Mouse (Mus musculus) frontal cortex, postnatal 25 days (tissue): ENCODE measurements around the gene S100a13.
A peak's percentile ranks its signal among the peaks of the same experiment; 100 is the strongest.

Source experiments
- DNase-seq, 2 experiments: peaks; one replicate each; pipeline ENCODE4 v3.0.0; 2022; ENCODE audit warnings: low spot score in 2 of 2

The S100a13 gene

DNA sequence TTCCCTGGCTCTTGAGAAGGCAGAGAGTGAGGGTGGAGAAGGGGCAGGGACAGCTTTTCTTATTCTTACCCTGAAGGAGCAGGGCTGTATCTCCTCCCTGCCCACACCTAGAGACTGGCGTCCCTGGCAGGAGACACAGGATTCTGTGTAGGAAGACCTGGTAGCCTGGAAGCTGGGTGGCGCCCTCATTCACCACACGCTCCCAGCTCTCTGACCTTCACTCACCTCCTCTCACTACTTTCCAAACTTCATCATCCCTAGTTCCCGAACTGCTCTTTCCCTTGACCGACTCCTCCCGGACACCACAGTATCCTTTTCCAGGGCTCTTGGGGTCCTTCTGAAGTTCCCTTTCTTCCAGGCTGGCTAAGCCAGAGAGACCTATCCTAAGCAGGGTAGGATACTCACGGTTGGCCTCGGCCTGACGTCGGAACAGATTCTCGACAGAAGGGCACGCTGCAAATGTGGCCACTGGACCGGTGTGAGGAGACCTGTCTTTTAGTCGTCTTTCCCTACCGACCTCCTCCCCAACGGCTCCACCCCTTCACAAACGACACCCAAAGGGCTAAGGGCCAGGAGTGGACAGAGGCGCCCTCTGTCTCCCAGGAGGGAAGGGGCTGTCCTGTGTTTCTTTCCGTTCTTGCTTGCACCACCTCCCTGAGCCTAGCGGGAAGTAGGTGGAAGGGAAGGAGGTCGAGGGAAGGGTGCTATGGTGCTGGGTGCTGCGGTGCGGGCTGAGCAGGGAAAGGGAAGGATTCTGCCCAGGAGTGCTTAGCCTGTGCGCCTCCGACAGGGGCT is at the start of gene S100a13, which contains the start of gene S100a1:
TSS of gene S100a13 (plus strand) at position 640 of the 795 bp plus-strand sequence.
TSS of gene S100a1 (minus strand) at position 597 of the 795 bp plus-strand sequence.
- no peak for DNase-seq

DNA sequence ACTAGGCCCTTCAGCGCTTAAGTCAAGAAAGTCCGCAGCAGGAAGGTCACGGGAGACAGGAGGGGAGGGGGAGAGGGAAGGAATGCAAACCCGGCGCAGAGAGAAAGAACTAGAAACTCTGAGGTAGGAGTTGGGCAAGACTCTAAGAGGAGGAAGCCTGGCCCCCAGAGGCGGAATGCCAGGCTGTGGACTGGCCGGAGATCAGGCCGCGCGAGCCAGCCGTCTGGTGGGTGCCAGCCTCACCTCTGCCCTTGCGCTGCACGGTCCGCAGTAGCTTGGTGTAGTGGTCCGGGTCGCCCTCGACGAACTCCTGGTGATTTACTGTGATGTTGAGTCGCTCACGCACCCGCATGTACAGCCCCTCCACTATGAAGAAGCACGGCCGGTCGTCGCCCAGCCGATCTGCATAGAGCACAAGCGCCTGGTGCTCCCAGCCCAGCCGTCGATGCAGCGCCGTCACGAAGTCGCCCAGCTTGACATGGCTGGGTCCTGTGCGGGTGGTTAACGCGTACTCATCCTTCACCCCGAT is 49.6 kb upstream of the S100a13 start:
- DNase-seq = no peak

DNA sequence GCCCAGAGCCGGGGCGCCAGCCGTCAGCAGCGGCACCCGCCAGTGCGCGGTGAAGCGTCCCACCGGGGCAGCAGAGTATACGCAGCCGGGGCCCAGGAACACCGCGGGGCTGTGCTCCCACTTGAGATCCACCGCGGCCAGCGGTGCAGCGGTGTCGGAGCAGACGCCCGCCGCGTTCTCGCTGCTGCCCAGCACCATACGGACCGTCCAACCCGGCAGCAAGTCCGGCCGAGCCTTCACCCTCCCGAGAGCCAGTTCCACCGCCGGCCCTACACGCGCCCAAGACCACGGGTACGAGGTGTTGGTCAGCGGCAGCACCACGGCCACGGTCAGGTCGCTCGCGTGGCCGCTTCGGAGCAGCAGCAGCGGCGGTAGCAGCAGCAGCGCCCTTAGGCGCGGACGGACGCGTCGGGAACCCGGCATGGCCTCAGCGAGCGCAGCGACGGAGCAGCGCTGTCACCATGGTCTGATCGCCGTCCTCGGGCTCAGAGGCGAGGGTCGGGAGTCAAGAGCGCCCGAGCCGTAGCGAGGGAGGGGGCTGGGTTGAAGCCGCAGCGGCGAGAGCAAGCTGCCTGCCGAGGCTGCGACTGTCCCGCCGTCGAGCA is 49.1 kb upstream of the S100a13 start:
- no peak for DNase-seq

DNA sequence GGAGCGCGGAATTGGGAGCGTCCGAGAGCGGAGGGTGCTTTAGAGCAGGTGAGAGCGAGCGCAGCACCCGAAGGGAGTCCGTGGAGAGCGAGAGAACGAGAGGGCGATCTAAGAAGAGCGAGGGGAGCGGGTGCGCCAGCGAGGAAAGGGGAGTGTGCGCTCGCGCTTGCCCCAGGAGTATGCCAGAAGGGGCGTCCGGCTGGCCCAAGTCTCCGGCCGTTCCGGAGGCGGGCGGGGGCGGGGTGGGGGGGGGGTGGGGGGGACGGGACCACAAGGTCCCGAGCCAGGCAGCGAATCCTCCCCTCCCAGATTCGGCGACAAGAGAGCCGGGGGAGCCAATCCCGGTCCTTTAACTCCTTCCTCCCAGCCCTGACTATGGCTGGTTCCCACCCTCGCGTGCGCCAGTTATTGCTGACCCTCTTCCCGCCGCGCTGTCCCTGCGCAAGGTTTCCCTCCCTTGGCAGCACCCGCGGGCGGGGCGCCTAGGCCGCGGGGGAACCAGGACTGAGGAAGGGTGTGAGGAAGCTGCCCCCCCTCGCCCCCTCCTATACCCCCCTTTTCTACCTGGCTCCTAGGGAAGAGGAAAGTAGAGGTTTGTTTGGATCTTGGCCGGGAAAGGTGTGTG is 48.4 kb upstream of the S100a13 start, which contains the start of gene Npr1:
TSS of gene Npr1 (minus strand) at position 181 of the 625 bp plus-strand sequence.
- DNase-seq = no peak

DNA sequence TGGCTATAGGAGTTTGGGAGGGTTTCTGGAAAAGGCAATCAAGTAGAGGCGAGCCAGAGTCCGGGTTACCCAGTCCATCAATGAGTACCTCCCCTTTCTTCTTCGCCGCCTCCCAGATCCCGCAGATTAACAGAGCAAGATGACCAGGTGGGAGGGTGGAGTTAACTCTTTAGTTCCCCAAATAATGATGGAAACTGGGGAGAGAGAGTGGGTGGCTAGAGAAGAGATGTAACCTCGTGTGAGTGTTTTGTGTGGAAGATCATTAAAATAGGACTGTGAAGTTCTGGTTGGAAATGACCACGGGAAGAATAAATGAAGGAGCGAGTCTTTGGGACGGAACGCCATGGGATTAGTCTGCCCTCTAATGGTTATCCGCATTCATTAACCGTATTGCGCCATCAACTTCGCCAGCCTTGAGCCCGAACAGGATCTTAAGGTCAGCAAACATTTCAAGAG is 47.9 kb upstream of the S100a13 start:
- peak in 1 of 2 experiments; percentile 47 for DNase-seq

DNA sequence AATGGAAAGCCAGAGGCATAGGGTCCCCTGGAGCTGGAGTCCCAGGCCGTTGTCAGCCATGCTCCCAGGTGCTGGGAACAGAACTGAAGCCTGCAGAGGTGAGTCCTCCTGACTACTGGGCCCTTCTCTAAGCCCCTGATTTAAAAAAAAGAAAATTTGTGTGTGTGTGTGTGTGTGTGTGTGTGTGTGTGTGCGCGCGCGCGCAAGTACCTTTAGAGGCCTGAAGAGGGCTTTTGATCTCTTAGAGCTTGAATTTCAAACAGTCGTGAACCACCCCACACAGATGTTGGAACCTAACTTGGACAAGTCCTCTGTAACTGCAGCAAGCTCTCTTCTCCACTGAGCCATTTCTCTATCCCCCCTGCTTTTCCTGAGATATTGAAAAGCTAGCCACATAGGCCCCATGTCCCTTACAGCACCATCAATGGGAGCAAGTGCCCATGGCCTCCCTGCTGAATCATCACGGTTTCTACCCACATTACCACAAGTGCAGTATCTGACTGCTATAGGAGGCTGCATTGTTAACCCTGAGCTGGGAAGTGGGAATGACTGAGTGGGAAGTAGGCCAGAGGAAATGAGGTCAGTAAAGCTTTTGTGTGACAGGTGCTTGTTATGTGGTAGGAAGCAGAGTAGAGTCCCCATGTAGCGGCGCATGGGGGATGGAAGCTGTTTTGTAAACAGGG is 46.5 kb upstream of the S100a13 start:
- DNase-seq = no peak

DNA sequence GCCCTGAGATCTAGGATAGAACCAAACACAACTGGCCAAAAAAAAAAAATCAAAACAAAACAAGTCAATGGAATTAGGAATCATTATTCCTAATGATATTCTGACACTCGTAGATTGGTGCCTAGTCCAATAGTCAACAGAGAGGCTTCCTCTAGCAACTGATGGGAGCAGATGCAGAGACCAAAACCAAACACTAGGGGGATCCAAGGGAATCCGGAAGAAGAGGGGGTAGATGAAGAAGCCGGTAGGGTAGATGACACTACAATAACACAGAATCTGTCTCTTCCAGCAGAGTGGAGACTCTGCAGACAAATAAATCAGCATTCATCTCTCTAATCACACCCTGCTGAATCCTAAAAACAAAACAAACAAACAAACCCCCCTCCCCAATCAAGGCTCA is 42.0 kb upstream of the S100a13 start:
- DNase-seq = no peak

DNA sequence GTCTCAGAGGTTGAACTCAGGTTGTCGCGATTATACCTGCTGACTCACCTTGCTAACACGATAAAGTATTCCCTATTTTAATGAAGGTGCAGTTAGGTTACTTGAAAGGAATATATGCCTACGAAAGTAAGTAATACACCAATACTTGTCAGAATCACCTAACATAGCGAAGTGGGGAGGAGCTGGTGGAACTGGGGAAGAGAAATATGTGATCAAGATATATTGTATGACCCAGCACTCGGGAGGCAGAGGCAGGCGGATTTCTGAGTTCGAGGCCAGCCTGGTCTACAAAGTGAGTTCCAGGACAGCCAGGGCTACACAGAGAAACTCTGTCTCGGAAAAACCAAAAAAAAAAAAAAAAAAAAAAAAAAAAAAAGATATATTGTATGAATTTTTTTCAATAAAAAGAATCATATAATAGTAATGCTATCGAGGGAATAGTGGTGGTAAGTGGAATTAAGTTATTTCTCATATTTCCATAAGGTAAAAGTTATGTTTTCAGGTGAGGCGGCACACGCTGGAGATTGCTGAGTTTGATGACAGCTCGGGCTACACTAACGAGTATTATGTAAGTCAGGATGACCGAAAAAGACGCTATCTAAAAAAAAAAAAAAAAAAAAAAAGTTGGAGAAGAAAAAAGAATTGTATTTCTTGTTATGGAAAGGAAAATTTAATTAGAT is 38.9 kb upstream of the S100a13 start:
- DNase-seq = no peak

DNA sequence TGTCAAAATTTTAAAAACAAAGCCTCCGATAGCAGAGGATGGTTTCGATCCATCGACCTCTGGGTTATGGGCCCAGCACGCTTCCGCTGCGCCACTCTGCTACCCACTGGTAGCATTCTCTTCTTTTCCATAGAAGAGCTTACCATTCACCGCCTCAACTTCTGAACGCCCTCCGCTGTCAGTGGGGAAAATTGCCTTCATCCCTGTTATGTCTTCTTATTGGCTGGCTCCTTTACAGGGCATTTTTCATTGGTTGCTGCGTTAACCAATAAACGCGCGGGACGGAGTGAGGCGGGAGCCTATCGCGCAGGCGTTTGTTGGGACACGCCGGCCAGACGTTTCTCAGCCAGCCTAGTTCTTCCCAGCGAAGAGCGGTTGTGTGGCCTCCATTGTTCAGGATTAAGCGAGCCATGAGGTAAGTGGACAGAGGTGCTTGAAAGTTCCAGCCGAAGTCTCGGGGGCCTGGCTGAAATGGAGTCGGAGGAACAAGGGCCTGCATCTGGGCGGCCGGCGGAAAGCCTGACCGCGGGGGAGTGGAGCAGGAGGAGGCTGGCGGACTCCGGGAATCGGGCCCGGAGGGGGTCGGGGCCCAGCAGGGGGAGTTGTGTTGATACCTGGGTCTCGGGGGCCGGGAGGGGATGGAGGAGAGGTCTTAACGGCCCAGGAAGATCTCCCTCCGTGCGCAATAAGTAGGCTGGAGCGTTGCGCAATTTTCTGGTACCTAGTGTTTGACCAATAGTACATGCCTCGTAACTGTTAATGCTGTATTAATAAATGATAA is 38.2 kb upstream of the S100a13 start, which contains the start of gene Ilf2:
TSS of gene Ilf2 (plus strand) at position 296 of the 781 bp plus-strand sequence.
- peak; percentile 90 to 92 for DNase-seq

DNA sequence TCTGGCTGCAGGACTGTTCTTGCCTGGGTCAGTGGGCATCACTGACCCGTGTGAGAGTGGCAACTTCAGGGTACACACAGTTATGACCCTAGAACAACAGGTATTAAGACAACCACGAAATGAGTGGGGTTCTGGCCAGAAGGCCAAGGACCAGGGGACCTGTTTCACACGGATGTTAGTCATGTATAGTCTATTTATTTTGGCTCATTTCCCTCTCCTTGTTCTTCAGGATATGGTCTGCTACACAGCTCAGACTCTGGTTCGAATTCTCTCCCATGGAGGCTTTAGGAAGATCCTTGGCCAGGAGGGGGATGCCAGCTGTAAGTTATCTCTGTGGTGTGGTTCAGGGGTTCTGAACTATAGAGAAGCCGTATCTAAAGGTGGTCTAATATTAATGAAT is 27.2 kb upstream of the S100a13 start:
- DNase-seq = no peak

DNA sequence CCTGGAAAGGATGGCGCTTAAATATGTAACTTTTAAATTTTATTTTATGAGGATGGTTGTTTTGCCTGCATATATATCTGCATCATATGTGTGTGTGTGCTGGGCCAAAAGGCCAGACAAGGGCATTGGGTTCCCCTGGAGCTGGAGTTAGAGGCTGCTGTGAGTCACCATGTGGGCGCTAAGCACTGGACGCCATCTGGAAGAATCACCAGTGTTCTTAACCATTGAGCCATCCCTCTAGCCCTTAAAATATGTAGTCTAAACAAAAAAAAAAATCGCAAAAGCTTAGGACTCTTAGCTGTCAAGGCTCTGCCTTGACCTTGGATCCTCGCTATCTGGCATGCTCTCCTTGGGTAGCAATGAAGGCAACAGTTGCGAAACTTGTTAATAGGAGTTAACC is 25.7 kb upstream of the S100a13 start:
- DNase-seq = no peak

DNA sequence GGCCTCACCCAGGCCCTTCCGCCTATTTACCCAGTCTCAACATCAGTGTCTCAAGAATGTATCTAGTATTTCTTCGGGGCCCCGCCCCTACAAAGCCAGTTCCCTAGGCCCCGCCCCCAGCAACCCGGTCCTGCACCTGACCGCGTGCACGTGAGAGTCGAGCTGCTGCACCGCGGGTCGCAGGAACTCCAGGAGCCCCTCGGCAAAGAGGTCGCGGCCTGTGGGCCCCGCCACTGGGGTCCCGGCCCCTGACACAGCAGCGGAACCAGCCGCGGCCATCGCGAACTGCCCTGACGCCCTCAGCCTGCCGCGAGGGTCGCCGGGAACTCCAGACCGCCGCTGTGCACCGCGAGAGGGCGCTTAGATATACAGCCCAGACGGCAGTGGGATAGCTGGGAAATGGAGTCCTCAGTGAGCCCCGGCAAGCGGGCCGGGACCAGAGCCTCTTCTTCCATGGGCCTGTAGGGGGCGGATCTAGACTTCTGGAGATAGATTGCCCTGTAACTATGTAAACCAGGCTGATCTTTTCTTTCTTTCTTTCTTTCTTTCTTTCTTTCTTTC is 23.5 kb upstream of the S100a13 start, which contains the start of gene Snapin:
TSS of gene Snapin (minus strand) at position 338 of the 561 bp plus-strand sequence.
- DNase-seq = peak; percentile 91 to 92

DNA sequence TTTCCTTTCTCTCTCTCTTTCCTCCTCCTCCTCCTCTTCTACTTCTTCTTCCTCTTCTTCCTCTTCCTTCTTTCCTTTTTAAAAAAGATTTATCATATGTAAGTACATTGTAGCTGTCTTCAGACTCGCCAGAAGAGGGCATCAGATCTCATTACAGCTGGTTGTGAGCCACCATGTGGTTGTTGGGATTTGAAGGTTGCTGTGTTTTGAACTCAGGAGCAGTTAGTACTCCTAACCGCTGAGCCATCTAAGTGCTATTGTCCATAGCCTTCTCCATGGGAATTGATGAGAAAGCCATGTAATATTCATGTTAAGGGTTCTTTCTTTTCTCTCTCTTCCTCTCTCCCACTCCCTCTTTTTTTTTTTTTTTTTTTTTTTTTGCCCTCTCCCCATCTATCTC is 22.9 kb upstream of the S100a13 start:
- peak in 1 of 2 experiments; percentile 36 for DNase-seq

DNA sequence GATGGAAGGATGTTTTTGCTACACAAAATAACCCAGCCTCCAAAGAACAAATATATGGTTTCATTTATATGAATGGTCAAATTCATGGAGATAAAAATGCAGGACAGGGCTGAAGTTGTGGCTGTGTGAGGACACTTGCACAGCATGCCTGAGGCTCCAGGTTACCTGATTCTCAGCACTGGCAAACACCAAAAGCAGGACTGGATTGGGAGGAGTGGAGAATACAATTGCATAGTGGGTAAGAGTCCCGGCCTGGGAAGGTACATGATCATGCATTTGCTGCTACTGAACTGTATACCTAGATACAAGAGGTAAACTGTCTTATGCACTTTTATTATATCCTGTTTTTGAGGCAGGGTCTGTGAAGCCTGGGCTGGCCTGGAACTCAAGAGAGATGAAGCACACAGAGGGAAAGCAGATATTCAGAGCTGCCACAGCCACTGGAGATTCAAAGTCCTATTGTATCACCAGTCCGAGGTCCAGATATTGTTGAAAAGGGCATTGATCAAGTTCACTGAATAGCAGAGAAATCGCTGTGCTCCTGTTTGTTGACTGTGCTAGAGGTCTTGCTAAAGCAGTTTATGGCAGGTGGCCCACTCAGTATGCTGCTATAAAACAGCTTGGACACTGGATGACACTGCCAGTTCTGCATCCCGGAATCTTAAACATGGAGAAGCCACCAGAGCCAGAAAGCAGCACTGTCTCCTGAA is 20.2 kb upstream of the S100a13 start:
- DNase-seq = no peak

DNA sequence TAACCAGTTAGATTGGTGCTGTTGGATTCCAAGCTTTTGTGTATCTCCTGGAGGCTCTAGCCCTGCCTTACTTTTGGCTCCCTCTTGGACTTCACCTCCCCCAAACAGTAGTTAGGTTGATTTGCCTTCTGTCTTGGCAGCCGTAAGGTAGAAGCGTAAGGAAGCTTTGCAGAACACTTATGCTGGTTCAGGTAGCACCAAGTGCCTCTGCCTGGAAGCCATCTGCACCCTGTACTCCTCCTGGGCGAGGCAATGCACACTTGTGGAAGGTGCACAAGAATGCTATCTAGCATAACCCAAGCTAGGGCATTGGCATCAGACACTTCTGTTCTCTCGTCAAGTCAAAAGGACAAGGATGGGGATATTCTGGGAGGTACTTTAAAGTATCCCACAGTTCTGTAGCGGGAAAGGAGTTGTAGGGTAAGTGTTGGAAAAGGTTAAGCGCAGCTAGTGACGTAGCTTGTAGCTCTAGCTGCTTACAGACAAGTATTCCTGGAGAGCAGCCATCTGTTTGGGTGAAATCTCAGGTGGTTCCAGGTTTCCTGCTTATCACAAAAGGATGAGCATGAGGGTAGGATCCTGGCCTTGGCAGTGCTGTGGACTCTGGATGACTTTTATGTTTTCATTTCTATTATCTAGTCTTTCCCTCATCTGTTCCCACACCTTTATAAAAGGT is 18.2 kb upstream of the S100a13 start:
- no peak for DNase-seq

DNA sequence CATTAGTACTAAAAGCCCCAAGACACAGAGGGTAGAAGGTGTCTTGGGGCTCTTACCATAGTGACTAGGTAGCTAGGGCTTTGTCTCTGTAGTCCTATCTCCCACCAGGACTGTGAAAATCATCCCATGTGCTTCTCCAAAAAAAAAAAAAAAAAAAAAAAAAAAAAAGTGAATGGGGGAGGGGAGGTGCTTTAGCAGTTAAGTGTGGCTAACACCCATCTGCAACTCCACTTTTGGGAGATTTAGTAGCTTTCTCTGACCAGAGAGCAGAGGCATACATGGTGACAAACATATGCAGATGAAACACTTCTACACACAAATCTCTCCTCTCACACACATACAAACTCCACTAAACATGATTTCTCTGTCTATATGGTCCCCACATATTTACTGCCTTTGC is 16.6 kb upstream of the S100a13 start:
- DNase-seq = no peak

DNA sequence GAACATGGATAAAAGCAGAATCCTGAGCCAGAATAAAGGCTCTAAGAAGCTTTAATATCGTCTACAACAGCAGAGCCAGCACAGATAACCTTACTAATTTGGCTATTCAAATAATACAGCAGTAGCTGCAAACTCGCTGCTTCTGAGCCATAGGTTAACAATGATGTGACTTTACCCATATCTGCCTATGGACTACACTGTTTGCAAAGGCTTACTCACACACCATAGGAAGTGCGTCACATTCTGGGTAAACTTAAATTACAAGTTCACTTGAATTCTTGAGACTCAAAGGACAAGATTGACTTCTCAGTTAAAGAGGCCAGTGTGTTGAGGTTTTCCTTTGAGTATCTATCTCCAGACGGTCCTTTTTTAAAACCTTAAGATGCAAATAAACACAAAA is 10.8 kb upstream of the S100a13 start:
- no peak for DNase-seq

DNA sequence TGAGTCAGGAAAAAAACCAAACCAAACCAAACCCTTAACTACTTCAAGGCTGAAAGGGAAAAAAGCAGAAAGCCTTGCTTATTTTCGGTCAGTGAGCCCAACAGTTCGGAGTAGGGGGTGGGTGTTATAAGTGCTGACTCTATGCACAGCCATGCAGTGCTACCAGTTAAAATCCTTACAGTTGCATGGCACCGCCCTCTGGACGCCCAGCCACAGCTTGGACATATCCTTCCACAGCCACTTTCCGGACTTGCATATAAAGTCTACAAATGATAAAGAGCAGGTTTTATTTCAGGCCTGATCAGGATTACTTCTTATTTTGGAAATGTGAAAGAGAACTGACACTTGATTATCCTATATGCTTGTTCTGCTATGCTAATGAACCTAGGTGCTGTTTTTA is 9.0 kb upstream of the S100a13 start:
- no peak for DNase-seq

DNA sequence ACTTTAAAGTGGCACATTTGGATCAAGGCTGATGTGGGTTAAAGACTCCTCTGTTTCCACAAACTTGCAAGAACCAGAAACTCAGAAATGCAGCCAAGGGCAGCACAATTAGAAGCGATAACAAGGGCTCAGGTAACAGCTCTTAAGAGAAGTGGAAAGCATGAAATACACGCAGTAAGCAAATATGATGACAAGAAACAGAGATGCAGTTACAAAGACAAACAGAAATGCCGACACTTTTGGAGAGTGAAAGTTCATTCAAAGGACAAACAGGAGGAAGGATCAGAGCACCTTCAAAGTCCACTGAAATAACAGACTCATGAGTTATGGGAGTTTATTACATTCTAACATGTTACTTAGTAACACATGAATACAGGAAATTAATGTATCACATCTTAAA is 7.9 kb upstream of the S100a13 start:
- no peak for DNase-seq
